Mouse (Mus musculus) liver, adult 2 months (tissue): ENCODE data around the gene Magi2.

Experiments
- CTCF ChIP-seq: fragments of 200-500 bp; IDR thresholded peaks from 2 replicates; pipeline ENCODE4 v1.5.1; 2011; ENCODE audit warnings: low read depth, low read length, control low read depth
- POLR2A ChIP-seq: fragments of 200-500 bp; IDR thresholded peaks from 2 replicates; pipeline ENCODE4 v1.6.1; 2011; ENCODE audit warnings: low read length, control low read depth; ENCODE audit not compliant: insufficient read depth; ENCODE audit errors: extremely low read depth

- TF ChIP-seq POLR2A (no peak), CTCF (no peak)
Observed at GRCm38 (mm10) chr5:20153359-20154125, 926.7 kb downstream of the Magi2 start.
